Mouse (Mus musculus) intestine, embryonic 15.5 days (tissue): ENCODE data around the gene Mpig6b. TPM values are rescaled to one million over a fixed set of nuclear protein-coding genes. Genes with fewer than 3 reads are reported as not detected.
"Not testable (repeated sequence)": the region's sequence is repeated elsewhere in the genome, so short reads cannot be mapped to it uniquely, and the experiment has no call there.

Experiments used
- ATAC-seq: fragments of 200-750 bp; cut with Nextera tagmentation; 2 replicates; pipeline ENCODE4 v1.8.0; 2017; ENCODE audit warnings: moderate TSS enrichment, moderate library complexity
- H3K27ac ChIP-seq: fragments of 300-500 bp; sonication (generic); 2 replicates; pipeline ENCODE4 v1.5.1; 2015; ENCODE audit warnings: mild to moderate bottlenecking, inconsistent platforms
- H3K27me3 ChIP-seq: fragments of 300-500 bp; sonication (generic); replicated peaks from 2 replicates; pipeline ENCODE4 v1.6.1; 2015; ENCODE audit warnings: inconsistent platforms
- H3K36me3 ChIP-seq: fragments of 300-500 bp; sonication (generic); 2 replicates; pipeline ENCODE4 v1.6.1; 2015; ENCODE audit warnings: inconsistent platforms
- H3K4me1 ChIP-seq: fragments of 300-500 bp; sonication (generic); replicated peaks from 2 replicates; pipeline ENCODE4 v1.6.1; 2015; ENCODE audit warnings: inconsistent platforms
- H3K4me2 ChIP-seq: fragments of 300-500 bp; sonication (generic); replicated peaks from 2 replicates; pipeline ENCODE4 v1.6.1; 2015; ENCODE audit warnings: mild to moderate bottlenecking, inconsistent platforms
- H3K4me3 ChIP-seq: fragments of 300-500 bp; sonication (generic); replicated peaks from 2 replicates; pipeline ENCODE4 v1.5.1; 2015; ENCODE audit warnings: inconsistent platforms
- H3K9ac ChIP-seq: fragments of 300-500 bp; sonication (generic); 2 replicates; pipeline ENCODE4 v1.6.1; 2015; ENCODE audit warnings: inconsistent platforms
- H3K9me3 ChIP-seq: fragments of 300-500 bp; sonication (generic); 2 replicates; pipeline ENCODE4 v1.6.1; 2016; ENCODE audit warnings: inconsistent platforms
- WGBS: fragments of 180-500 bp; shearing (Covaris S2); methylation state at CpG from one replicate; pipeline ENCODE4 v1.1.7; 2015; 5-methylcytosine and 5-hydroxymethylcytosine counted together
- polyA plus RNA-seq: library from polyadenylated mRNA; unstranded; fragments of >200 nt; fragmentation: Nextera tagmentation; extraction: Ambion mirVana; gene quantifications from 2 replicates; pipeline ENCODE4 v1.2.1, GENCODE M21; 2015

Mpig6b gene
- polyA plus RNA-seq, 1 experiment from 2014 or later: 0.35 TPM

- WGBS: 68% methylated on average over 7 of the region's 7 CpGs
- H3K9ac ChIP-seq: no peak overlapping the region
Observed at GRCm38 (mm10) chr17:35044904-35045806, 20.8 kb downstream of the Mpig6b start.

DNA sequence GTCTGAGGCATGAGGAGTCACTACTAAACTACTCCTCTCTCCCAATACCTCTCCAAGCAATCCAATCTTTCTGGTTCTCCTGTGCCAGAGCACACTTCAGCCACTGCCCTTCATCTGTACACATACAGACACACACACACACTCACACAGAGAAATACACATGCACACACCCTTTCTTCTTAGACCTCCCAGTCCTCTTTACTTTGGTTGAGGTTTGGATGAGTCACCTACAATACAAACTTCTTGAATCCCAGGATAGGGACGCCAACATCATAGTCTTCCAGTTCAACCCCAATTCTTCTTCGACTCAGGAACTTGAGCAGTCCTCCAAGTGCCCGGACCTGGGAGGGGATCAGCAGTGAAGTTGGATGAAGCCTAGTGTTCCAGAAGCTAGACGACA, 22.2 kb downstream of the Mpig6b start:
- Histone ChIP-seq H3K4me2 (no peak overlapping the region), H3K9me3 (no peaks in the 10 kb centered on the region), H3K27me3 (no peaks in the 10 kb centered on the region), H3K27ac (0 out of 2 replicates have a peak overlapping the region, but pooled peaks have one; percentile 11), H3K4me1 (peaks cover 22% of the 10 kb centered on the region), H3K9ac (no peak overlapping the region), H3K36me3 (no peaks in the 10 kb centered on the region), H3K4me3 (no peak overlapping the region)
- no peak for ATAC-seq
- 80% methylated on average over 4 of the region's 4 CpGs for WGBS

More at GRCm38 (mm10) chr17:35044904-35045806, 20.8 kb downstream of the Mpig6b start:
- peaks cover 29% of the 10 kb centered on the region for H3K4me1 ChIP-seq
- no peaks in the 10 kb centered on the region for H3K27me3 ChIP-seq
- no peaks in the 10 kb centered on the region for H3K9me3 ChIP-seq
- no peak for ATAC-seq
- peak overlapping the region; percentile 92; the same call in 1 of the 2 replicates for H3K27ac ChIP-seq
- peak overlapping the region; percentile 99 for H3K4me2 ChIP-seq
- H3K4me3 ChIP-seq: peak overlapping the region; percentile 58
- H3K36me3 ChIP-seq: no peaks in the 10 kb centered on the region

- WGBS: 84% methylated on average over 11 of the region's 11 CpGs
- Histone ChIP-seq H3K9ac (no peak overlapping the region), H3K4me3 (no peak overlapping the region), H3K4me2 (no peak overlapping the region), H3K4me1 (0 out of 2 replicates have a peak, but pooled peaks cover 4% of the 10 kb centered on the region), H3K36me3 (no peaks in the 10 kb centered on the region), H3K27ac (no peak overlapping the region), H3K9me3 (no peaks in the 10 kb centered on the region), H3K27me3 (no peaks in the 10 kb centered on the region)
- ATAC-seq: no peak
Observed at GRCm38 (mm10) chr17:35039121-35039873, 26.7 kb downstream of the Mpig6b start.

- H3K4me2 ChIP-seq: no peak overlapping the region
- H3K36me3 ChIP-seq: no peaks in the 10 kb centered on the region
- no peaks in the 10 kb centered on the region for H3K27me3 ChIP-seq
- ATAC-seq: no peak
- 52% methylated on average over 6 of the region's 6 CpGs for WGBS
- no peak overlapping the region for H3K27ac ChIP-seq
- no peak overlapping the region for H3K9ac ChIP-seq
- H3K4me3 ChIP-seq: no peak overlapping the region
- no peaks in the 10 kb centered on the region for H3K9me3 ChIP-seq
- peaks cover 5% of the 10 kb centered on the region; the same call in 1 of the 2 replicates for H3K4me1 ChIP-seq
Observed at GRCm38 (mm10) chr17:35034896-35035295, 31.1 kb downstream of the Mpig6b start.

- not testable (repeated sequence) for H3K36me3 ChIP-seq, H3K9ac ChIP-seq, H3K27me3 ChIP-seq, H3K4me2 ChIP-seq, H3K27ac ChIP-seq, ATAC-seq, H3K9me3 ChIP-seq, H3K4me3 ChIP-seq
- H3K4me1 ChIP-seq: peaks cover 13% of the 10 kb centered on the region; the same call in 1 of the 2 replicates
- 62% methylated on average over 1 of the region's 1 CpGs for WGBS
Observed at GRCm38 (mm10) chr17:35033703-35034102, 32.3 kb downstream of the Mpig6b start.

DNA sequence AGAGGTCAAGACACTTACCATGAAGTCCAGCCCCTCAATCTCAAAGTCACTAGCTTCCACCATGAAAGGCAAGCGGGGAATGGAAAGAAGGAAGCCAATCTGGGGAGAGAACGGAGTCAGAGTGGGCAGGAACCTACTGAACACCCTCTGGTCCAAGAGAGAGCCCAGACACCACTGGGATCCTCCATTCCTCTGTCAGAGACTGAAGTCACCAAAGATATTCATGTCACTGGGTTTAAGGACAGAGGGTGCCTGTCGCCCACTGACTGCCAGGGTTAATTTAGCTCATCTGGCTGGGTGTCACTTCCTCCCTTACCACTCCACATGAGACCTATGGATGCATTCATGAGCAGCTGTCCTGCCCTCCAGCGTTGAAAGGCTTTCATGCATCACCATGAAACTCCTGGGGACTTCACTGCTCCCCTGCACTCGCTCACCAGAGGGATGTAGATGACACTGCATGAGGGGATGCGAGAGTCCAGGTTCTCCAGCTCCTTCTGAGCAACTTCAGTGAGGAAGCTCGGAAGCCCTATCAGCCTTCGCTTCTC, 33.6 kb downstream of the Mpig6b start:
- Histone ChIP-seq H3K4me1 (peaks cover 20% of the 10 kb centered on the region), H3K27me3 (no peaks in the 10 kb centered on the region), H3K27ac (no peak overlapping the region), H3K4me2 (no peak overlapping the region), H3K36me3 (no peaks in the 10 kb centered on the region), H3K4me3 (no peak overlapping the region), H3K9ac (no peak overlapping the region), H3K9me3 (no peaks in the 10 kb centered on the region)
- no peak for ATAC-seq
- WGBS: 67% methylated on average over 8 of the region's 8 CpGs

- no peak overlapping the region for H3K4me2 ChIP-seq
- H3K4me3 ChIP-seq: no peak overlapping the region
- ATAC-seq: no peak
- peaks cover 20% of the 10 kb centered on the region for H3K4me1 ChIP-seq
- 84% methylated on average over 7 of the region's 7 CpGs for WGBS
- H3K9ac ChIP-seq: no peak overlapping the region
- no peaks in the 10 kb centered on the region for H3K9me3 ChIP-seq
- H3K27me3 ChIP-seq: no peaks in the 10 kb centered on the region
- no peak overlapping the region for H3K27ac ChIP-seq
- H3K36me3 ChIP-seq: no peaks in the 10 kb centered on the region
Observed at GRCm38 (mm10) chr17:35031880-35032279, 34.1 kb downstream of the Mpig6b start.

DNA sequence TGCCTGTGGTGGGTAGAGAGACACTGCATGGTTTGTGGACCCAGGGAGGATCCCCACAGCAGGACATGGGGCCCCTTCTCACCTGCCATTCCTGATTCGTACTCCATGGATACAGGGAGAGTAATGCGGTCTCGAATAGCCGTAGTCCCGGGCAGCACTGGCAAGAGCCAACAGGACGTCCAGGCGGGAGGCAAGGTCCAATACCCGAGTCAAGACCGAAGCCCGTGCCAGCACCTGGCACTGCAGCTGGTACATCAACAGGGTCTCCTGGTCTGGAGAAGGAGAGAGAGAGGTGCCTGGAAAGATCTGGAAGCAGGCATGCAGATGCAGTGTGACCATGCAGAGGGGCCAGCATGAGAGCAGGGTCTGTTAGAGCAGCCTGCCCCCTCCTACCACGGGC, 34.7 kb downstream of the Mpig6b start:
- Histone ChIP-seq H3K27ac (no peak overlapping the region), H3K9ac (no peak overlapping the region), H3K36me3 (no peaks in the 10 kb centered on the region), H3K4me3 (no peak overlapping the region), H3K4me1 (peaks cover 24% of the 10 kb centered on the region), H3K27me3 (no peaks in the 10 kb centered on the region), H3K9me3 (no peaks in the 10 kb centered on the region), H3K4me2 (no peak overlapping the region)
- ATAC-seq: no peak
- 92% methylated on average over 11 of the region's 11 CpGs for WGBS

- H3K9ac ChIP-seq: 0 out of 2 replicates have a peak overlapping the region, but pooled peaks have one; percentile 3
- peaks cover 35% of the 10 kb centered on the region for H3K4me1 ChIP-seq
- H3K27me3 ChIP-seq: no peaks in the 10 kb centered on the region
- 38% methylated on average over 19 of the region's 19 CpGs for WGBS
- H3K9me3 ChIP-seq: no peaks in the 10 kb centered on the region
- H3K4me3 ChIP-seq: no peak overlapping the region
- H3K36me3 ChIP-seq: no peaks in the 10 kb centered on the region
- ATAC-seq: no peak
- H3K4me2 ChIP-seq: no peak overlapping the region; the same call in 1 of the 2 replicates
- no peak overlapping the region for H3K27ac ChIP-seq
Observed at GRCm38 (mm10) chr17:35029691-35030532, 36.1 kb downstream of the Mpig6b start.

- Histone ChIP-seq H3K36me3 (no peaks in the 10 kb centered on the region), H3K4me1 (peaks cover 46% of the 10 kb centered on the region), H3K27me3 (no peaks in the 10 kb centered on the region), H3K27ac (0 out of 2 replicates have a peak overlapping the region, but pooled peaks have one; percentile 25), H3K9ac (no peak overlapping the region), H3K4me3 (no peak overlapping the region), H3K4me2 (no peak overlapping the region), H3K9me3 (no peaks in the 10 kb centered on the region)
- ATAC-seq: no peak
- 65% methylated on average over 2 of the region's 2 CpGs for WGBS
Observed at GRCm38 (mm10) chr17:35028315-35028714, 37.7 kb downstream of the Mpig6b start.

DNA sequence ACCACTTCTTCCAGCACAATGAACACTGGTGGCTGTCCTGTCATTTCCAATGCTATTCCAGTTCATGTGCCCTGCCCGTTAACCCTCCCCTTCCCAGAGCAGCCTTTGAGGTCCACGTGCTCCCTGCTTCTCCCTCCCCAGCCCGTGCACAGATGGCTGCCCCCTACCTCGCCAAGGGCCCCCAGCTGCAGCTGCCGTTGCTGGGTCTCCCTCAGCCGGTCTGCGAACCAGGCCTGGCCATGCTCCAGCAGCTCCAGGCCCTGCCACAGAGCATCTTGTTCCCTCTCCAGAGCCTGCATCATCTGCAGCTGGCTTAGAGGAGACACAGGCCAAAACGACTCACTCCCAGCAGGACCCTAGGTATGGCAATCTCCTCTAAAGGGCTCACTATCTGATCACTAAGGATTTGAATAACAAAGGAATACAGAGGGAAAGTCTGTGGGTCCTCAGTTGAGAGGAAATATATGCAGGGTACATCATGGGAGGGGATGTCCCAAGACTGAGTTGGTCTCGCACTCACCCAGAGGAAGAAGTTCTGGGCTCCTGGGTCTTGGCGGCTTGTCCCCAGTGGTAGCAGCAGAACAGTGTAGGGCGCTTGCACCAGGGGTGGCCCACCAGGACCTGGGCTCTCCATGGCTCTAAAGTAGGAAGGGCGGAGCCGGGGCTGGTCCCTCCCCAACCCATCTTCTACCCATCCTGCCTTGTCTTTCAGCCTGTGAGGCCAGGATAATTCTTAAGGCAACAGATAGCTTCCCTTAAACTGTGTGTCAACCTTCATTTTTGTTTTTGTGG, 38.5 kb downstream of the Mpig6b start, which contains the start of gene Sapcd1:
Gene Sapcd1 (minus strand): TSS at position 740 of the 792 bp plus-strand sequence.
- no peaks in the 10 kb centered on the region for H3K36me3 ChIP-seq
- no peaks in the 10 kb centered on the region for H3K9me3 ChIP-seq
- no peaks in the 10 kb centered on the region for H3K27me3 ChIP-seq
- 0 out of 2 replicates have a peak within 1 kb of the TSS, but pooled peaks have one; percentile 10 for H3K4me3 ChIP-seq
- H3K4me1 ChIP-seq: peaks cover 46% of the 10 kb centered on the region
- peak; percentile 66 for ATAC-seq
- peak within 1 kb of the TSS; percentile 54 for H3K27ac ChIP-seq
- 0 out of 2 replicates have a peak within 1 kb of the TSS, but pooled peaks have one; percentile 26 for H3K9ac ChIP-seq
- H3K4me2 ChIP-seq: peak within 1 kb of the TSS; percentile 44
- 42% methylated on average over 13 of the region's 13 CpGs for WGBS
